Mouse (Mus musculus): ENCODE measurements around the gene Dctn2. TPM values are rescaled to one million over a fixed set of nuclear protein-coding genes. Genes with fewer than 3 reads are reported as not detected.

The Dctn2 gene
- polyA plus RNA-seq, 1 experiment = 94.8 TPM

- no peak for DNase-seq (ENCODE audit: low read depth in 1 of 2, low spot score in 2 of 2)
- Histone ChIP-seq H3K4me1 (ENCODE audit: control insufficient read depth, insufficient read depth, insufficient read length) (peaks cover 5% of the 10 kb centered on the region; the same call in 1 of the 2 replicates), H3K4me3 (ENCODE audit: extremely low read depth, insufficient read depth, insufficient read length) (no peak overlapping the region), H3K27me3 (ENCODE audit: control insufficient read depth, insufficient read depth, low read length) (no peaks in the 10 kb centered on the region), H3K27ac (ENCODE audit: insufficient read depth, low read length) (no peak overlapping the region), H3K36me3 (ENCODE audit: control insufficient read depth, insufficient read depth, low read length) (peaks cover 55% of the 10 kb centered on the region)
- 90% methylated on average over 13 of the region's 13 CpGs for WGBS
- TF ChIP-seq POLR2A (IDR thresholded peaks at IDR 0.05; ENCODE audit: low read depth, low read length) (no peak), CTCF (IDR thresholded peaks at IDR 0.05; ENCODE audit: extremely low read depth, insufficient read depth, insufficient read length, insufficient replicate concordance) (no peak)
Observed at GRCm38 (mm10) chr10:127282620-127283215, 16.6 kb downstream of the Dctn2 start.

DNA sequence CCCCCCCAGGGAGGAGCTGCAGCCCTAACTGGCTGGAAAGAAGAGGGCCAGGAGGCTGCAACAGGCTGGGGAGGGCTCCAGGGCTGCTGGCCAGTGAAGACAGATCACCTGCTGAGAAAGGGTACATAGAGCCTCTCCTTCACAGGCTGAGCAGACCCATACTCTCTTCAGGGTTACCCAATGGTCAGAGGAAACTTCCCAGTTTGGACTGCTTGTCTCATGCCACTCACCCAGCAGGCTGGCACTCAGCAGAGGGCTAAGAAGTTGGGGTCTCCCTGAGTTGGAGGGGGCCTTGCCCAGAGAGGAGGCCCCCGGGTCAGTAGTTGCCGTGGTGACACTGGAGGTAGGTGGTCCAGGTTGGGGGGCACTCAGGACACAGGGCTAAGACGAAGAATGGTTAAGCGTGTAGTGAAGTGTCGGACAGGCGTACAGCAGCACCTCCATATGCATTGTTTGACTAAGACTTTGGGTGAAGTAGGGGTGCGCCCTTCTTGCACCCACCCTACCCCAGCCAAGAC, 18.0 kb downstream of the Dctn2 start:
- Histone ChIP-seq H3K4me1 (ENCODE audit: control insufficient read depth, insufficient read depth, insufficient read length) (peaks cover 7% of the 10 kb centered on the region; the same call in 1 of the 2 replicates), H3K36me3 (ENCODE audit: control insufficient read depth, insufficient read depth, low read length) (peaks cover 50% of the 10 kb centered on the region), H3K27me3 (ENCODE audit: control insufficient read depth, insufficient read depth, low read length) (no peaks in the 10 kb centered on the region), H3K27ac (ENCODE audit: insufficient read depth, low read length) (no peak overlapping the region), H3K4me3 (ENCODE audit: extremely low read depth, insufficient read depth, insufficient read length) (no peak overlapping the region)
- no peak for TF ChIP-seq POLR2A (IDR thresholded peaks at IDR 0.05; ENCODE audit: low read depth, low read length)
- TF ChIP-seq CTCF (IDR thresholded peaks at IDR 0.05; ENCODE audit: extremely low read depth, insufficient read depth, insufficient read length, insufficient replicate concordance) = no peak
- 96% methylated on average over 7 of the region's 7 CpGs for WGBS
- DNase-seq (ENCODE audit: low read depth in 1 of 2, low spot score in 2 of 2) = no peak

DNA sequence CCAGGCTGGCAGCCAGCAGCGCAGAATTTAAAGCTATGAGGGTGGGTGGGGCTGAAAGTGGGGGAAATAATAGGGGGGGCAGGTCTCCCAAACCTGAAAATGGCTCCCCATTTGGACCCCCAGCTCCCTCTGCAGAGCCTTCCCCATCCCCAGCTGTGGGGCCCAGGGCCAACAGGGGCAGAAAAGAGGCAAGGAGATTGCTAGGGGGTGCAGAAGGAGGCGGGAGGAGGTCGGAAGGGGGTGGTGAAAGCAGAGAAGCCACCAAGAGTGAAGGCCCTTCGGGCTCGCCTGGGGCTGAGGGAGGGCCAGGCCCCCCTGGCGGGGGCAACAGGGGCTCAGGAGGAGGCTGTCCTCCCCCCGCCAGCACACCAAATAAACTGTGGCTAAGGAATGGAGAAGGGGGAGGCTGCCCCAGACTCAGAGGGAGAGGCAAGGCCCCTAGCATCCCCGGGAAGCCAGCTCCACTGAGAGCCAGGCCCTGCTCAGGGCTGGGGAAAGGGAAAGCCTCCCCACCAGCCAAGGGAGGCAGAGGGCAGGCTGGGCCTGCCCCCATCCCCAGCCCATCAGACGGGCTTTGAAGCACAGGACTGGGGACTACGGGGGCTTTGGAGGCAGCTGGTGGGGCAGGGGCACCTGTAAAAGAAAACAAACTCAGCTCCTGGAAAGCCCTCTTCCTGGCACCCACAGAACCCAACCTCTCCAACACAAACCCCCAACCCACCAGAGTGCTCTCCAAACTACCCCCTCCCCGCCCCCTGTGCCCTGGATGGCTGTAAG, 18.7 kb downstream of the Dctn2 start:
- DNase-seq (ENCODE audit: low read depth in 1 of 2, low spot score in 2 of 2) = no peak
- WGBS = 89% methylated on average over 11 of the region's 11 CpGs
- H3K27ac ChIP-seq (ENCODE audit: insufficient read depth, low read length) = no peak overlapping the region
- H3K36me3 ChIP-seq (ENCODE audit: control insufficient read depth, insufficient read depth, low read length) = peaks cover 48% of the 10 kb centered on the region
- H3K27me3 ChIP-seq (ENCODE audit: control insufficient read depth, insufficient read depth, low read length) = no peaks in the 10 kb centered on the region
- TF ChIP-seq CTCF (IDR thresholded peaks at IDR 0.05; ENCODE audit: extremely low read depth, insufficient read depth, insufficient read length, insufficient replicate concordance) = no peak
- TF ChIP-seq POLR2A (IDR thresholded peaks at IDR 0.05; ENCODE audit: low read depth, low read length) = no peak
- H3K4me3 ChIP-seq (ENCODE audit: extremely low read depth, insufficient read depth, insufficient read length) = no peak overlapping the region
- peaks cover 10% of the 10 kb centered on the region; the same call in 1 of the 2 replicates for H3K4me1 ChIP-seq (ENCODE audit: control insufficient read depth, insufficient read depth, insufficient read length)

DNA sequence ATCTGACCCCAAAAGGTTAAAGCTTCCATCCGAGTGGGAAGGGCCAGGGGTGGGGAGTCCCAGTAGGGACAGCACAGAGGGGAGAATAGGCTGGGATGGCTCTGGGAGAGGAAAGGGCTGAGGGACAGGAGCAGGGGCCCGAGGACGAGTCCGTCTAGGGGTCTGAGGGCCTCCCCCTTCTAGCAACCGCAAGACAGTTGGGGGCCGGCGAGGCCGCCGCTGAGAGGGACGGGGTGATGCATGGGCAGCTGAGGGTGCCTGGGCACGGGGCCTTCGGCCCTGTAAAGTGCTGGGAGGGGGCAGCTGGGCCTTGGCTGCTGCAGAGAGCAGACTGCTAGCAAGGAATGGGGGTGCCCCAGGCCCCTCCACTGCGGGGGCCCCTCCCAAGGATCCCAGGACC, 19.5 kb downstream of the Dctn2 start:
- 82% methylated on average over 13 of the region's 13 CpGs for WGBS
- H3K27me3 ChIP-seq (ENCODE audit: control insufficient read depth, insufficient read depth, low read length) = no peaks in the 10 kb centered on the region
- H3K4me3 ChIP-seq (ENCODE audit: extremely low read depth, insufficient read depth, insufficient read length) = no peak overlapping the region
- no peak overlapping the region for H3K27ac ChIP-seq (ENCODE audit: insufficient read depth, low read length)
- DNase-seq (ENCODE audit: low read depth in 1 of 2, low spot score in 2 of 2) = no peak
- peaks cover 48% of the 10 kb centered on the region for H3K36me3 ChIP-seq (ENCODE audit: control insufficient read depth, insufficient read depth, low read length)
- TF ChIP-seq POLR2A (IDR thresholded peaks at IDR 0.05; ENCODE audit: low read depth, low read length) = no peak
- TF ChIP-seq CTCF (IDR thresholded peaks at IDR 0.05; ENCODE audit: extremely low read depth, insufficient read depth, insufficient read length, insufficient replicate concordance) = no peak
- H3K4me1 ChIP-seq (ENCODE audit: control insufficient read depth, insufficient read depth, insufficient read length) = peaks cover 11% of the 10 kb centered on the region; the same call in 1 of the 2 replicates

DNA sequence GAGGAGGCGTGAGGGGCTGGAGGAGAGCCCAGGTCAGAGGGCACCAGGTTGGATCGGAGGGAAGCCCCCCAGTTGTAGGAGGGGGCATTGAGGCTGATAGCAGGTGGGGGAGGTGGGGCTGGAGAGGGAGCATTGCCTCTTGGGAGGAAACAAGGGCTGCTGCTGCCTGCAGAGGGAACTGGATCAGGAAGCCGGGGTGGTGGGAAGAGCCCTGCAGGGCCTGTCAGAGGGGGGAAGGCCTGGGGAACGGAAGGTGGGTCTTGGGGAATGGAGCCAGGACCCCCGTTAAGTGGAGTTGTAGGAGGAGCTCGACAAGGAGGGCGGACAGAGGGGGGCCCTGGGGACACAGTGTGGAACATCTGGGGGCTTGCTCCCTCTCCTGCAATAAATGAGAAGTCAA, 20.0 kb downstream of the Dctn2 start:
- TF ChIP-seq POLR2A (IDR thresholded peaks at IDR 0.05; ENCODE audit: low read depth, low read length) (no peak), CTCF (IDR thresholded peaks at IDR 0.05; ENCODE audit: extremely low read depth, insufficient read depth, insufficient read length, insufficient replicate concordance) (no peak)
- 85% methylated on average over 7 of the region's 7 CpGs for WGBS
- no peak overlapping the region for H3K27ac ChIP-seq (ENCODE audit: insufficient read depth, low read length)
- peaks cover 48% of the 10 kb centered on the region for H3K36me3 ChIP-seq (ENCODE audit: control insufficient read depth, insufficient read depth, low read length)
- DNase-seq (ENCODE audit: low read depth in 1 of 2, low spot score in 2 of 2) = no peak
- peaks cover 11% of the 10 kb centered on the region; the same call in 1 of the 2 replicates for H3K4me1 ChIP-seq (ENCODE audit: control insufficient read depth, insufficient read depth, insufficient read length)
- no peak overlapping the region for H3K4me3 ChIP-seq (ENCODE audit: extremely low read depth, insufficient read depth, insufficient read length)
- H3K27me3 ChIP-seq (ENCODE audit: control insufficient read depth, insufficient read depth, low read length) = no peaks in the 10 kb centered on the region

DNA sequence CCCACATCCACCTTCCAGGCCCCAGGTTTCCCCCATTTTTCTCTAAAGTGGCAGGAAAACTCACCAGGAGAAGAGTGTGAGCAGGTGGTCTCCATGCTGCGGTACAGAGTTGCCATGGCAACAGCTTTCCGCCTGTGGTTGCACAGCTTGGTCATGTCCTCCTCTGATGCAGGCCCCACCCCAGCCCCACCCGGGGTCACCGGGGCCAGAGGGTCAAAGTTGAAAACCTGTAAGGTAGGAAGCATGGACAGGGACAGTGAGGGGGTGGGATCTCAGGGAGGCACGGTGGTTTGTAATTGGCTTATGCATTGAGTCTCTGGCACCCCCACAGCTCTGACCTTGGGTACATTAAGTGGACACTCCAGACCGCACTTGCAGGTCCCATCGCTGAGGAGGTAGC, 20.6 kb downstream of the Dctn2 start:
- H3K4me1 ChIP-seq (ENCODE audit: control insufficient read depth, insufficient read depth, insufficient read length) = peaks cover 15% of the 10 kb centered on the region; the same call in 1 of the 2 replicates
- no peaks in the 10 kb centered on the region for H3K27me3 ChIP-seq (ENCODE audit: control insufficient read depth, insufficient read depth, low read length)
- no peak overlapping the region for H3K27ac ChIP-seq (ENCODE audit: insufficient read depth, low read length)
- peaks cover 43% of the 10 kb centered on the region for H3K36me3 ChIP-seq (ENCODE audit: control insufficient read depth, insufficient read depth, low read length)
- TF ChIP-seq CTCF (IDR thresholded peaks at IDR 0.05; ENCODE audit: extremely low read depth, insufficient read depth, insufficient read length, insufficient replicate concordance) (no peak), POLR2A (IDR thresholded peaks at IDR 0.05; ENCODE audit: low read depth, low read length) (no peak)
- WGBS = 63% methylated on average over 7 of the region's 7 CpGs
- no peak overlapping the region for H3K4me3 ChIP-seq (ENCODE audit: extremely low read depth, insufficient read depth, insufficient read length)
- no peak for DNase-seq (ENCODE audit: low read depth in 1 of 2, low spot score in 2 of 2)

Data from spleen, adult 2 months (tissue).